Mouse (Mus musculus): ENCODE data around the gene Hist1h2ac. TPM values are rescaled to one million over a fixed set of nuclear protein-coding genes. Genes with fewer than 3 reads are reported as not detected.
"Not testable (repeated sequence)": the region's sequence is repeated elsewhere in the genome, so short reads cannot be mapped to it uniquely, and the experiment has no call there.

Gene Hist1h2ac
- polyA plus RNA-seq, 1 experiment from 2014 or later = 0.23 TPM

- no peak overlapping the region for H3K4me2 ChIP-seq (ENCODE audit: low read length)
- H3K9ac ChIP-seq (ENCODE audit: low read depth, low read length) = no peak overlapping the region
- no peak overlapping the region for H3K4me3 ChIP-seq (ENCODE audit: low read depth, low read length)
- no peak overlapping the region for H3K27ac ChIP-seq (ENCODE audit: low read length)
- no peaks in the 10 kb centered on the region for H3K9me3 ChIP-seq (replicated peaks; ENCODE audit: control insufficient read depth, low read length, poor library complexity, severe bottlenecking)
- WGBS = 97% methylated on average over 9 of the region's 9 CpGs
- peaks cover 11% of the 10 kb centered on the region for H3K4me1 ChIP-seq (ENCODE audit: control insufficient read depth, insufficient read depth, low read length)
- ATAC-seq = no peak
- H3K27me3 ChIP-seq (ENCODE audit: control insufficient read depth, insufficient read depth, low read depth, low read length) = no peaks in the 10 kb centered on the region
- H3K36me3 ChIP-seq (ENCODE audit: control insufficient read depth, insufficient read depth, low read length) = no peaks in the 10 kb centered on the region
Observed at GRCm38 (mm10) chr13:23694956-23695355, 11.2 kb upstream of the Hist1h2ac start.

DNA sequence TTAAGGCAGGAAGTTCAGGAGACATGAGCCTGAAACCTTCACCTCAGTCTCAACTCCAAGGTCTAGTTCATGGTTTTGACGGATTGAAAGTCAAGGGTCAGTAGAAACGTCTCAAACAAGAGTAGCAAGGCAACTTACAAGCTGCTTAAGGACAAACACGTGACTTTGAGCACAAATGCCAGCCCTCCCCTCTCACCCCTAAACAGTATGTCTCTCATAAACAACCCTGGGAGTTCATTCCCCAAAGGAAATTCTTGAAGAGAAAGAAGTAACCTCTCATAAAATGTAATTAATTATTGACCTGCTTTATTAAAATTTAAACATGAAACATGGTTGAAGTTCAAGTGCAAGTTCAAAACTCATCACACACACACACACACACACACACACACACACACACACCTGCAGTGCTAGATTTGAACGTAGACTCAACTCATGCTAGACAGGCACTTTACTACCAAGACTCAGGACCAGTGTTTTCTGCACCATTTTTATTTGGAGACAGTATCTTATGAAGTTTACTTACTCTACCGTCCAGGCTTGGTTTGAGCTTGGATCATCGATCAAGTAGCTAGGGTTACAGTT is 10.2 kb upstream of the Hist1h2ac start:
- no peak overlapping the region for H3K27ac ChIP-seq (ENCODE audit: low read length)
- no peaks in the 10 kb centered on the region for H3K27me3 ChIP-seq (ENCODE audit: control insufficient read depth, insufficient read depth, low read depth, low read length)
- peaks cover 10% of the 10 kb centered on the region for H3K4me1 ChIP-seq (ENCODE audit: control insufficient read depth, insufficient read depth, low read length)
- WGBS = 84% methylated on average over 6 of the region's 6 CpGs
- no peaks in the 10 kb centered on the region for H3K36me3 ChIP-seq (ENCODE audit: control insufficient read depth, insufficient read depth, low read length)
- H3K4me2 ChIP-seq (ENCODE audit: low read length) = no peak overlapping the region
- H3K9me3 ChIP-seq (replicated peaks; ENCODE audit: control insufficient read depth, low read length, poor library complexity, severe bottlenecking) = no peaks in the 10 kb centered on the region
- no peak for ATAC-seq
- no peak overlapping the region for H3K9ac ChIP-seq (ENCODE audit: low read depth, low read length)
- H3K4me3 ChIP-seq (ENCODE audit: low read depth, low read length) = no peak overlapping the region

DNA sequence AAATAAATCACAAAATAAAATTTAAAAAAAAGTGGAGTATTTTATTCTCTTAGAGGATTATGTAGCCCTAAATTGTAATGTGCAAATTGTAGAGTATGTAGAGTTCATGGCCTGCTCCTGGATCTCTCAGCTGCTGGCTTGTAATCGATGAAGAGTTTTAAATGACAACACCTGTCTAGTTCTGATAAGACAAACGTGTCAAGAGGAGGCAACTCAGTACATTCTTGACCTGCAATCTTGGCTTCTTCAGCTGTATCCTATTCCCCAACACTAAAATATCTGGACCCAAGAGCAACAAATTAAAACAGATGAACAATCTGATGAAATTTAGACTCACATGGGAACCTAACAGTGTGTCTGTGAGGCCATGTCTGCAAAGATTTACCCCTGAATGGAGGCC is 5.7 kb upstream of the Hist1h2ac start:
- H3K27ac ChIP-seq (ENCODE audit: low read length) = no peak overlapping the region

DNA sequence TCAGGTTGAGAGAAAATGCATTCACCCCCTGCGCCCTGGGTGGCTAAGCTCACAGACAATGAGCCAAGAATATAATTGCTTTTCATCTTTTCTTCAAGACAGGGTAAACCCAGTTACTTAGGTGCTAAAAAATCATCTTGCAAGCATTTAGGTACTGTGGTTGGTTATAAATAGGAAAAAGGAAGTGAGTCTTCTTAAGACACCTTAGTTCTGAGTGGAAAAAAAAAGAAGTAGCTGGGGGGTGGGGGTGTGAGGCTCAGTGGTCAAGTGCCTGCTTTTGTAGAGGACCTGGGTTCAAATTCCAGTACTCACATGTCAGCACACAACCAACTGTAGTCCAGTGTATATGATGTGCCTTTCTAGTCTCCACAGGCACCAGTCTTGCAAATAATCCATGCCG is 5.2 kb upstream of the Hist1h2ac start:
- H3K4me3 ChIP-seq (ENCODE audit: low read depth, low read length) = no peak overlapping the region
- ATAC-seq = no peak
- no peak overlapping the region for H3K4me2 ChIP-seq (ENCODE audit: low read length)

More for the DNA sequence above, 5.7 kb upstream of the Hist1h2ac start:
- H3K4me3 ChIP-seq (ENCODE audit: low read depth, low read length) = no peak overlapping the region
- H3K4me1 ChIP-seq (ENCODE audit: control insufficient read depth, insufficient read depth, low read length) = peaks cover 14% of the 10 kb centered on the region
- no peak overlapping the region for H3K4me2 ChIP-seq (ENCODE audit: low read length)
- no peak for ATAC-seq
- WGBS = 81% methylated on average over 2 of the region's 2 CpGs
- H3K9ac ChIP-seq (ENCODE audit: low read depth, low read length) = no peak overlapping the region
- no peaks in the 10 kb centered on the region for H3K36me3 ChIP-seq (ENCODE audit: control insufficient read depth, insufficient read depth, low read length)
- H3K27me3 ChIP-seq (ENCODE audit: control insufficient read depth, insufficient read depth, low read depth, low read length) = no peaks in the 10 kb centered on the region
- no peaks in the 10 kb centered on the region for H3K9me3 ChIP-seq (replicated peaks; ENCODE audit: control insufficient read depth, low read length, poor library complexity, severe bottlenecking)

DNA sequence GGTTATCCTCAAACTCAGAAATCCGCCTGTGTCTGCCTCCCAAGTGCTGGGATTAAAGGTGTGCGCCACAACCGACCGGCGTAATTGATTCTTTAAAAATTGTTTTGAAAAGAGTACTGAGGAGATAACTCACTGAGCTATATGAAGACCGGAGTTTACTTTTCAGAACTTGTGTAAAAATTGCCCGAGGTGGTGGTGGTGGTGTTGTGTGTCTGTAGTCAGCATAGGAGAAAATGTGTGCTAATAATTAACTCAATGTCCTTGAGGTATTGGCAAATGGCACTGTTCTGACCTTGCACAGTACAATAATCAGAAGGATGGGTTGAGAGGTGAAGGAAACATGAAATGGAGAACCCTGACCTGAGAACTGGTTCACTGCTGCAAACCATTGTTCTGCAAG is 4.2 kb upstream of the Hist1h2ac start:
- WGBS = 92% methylated on average over 7 of the region's 7 CpGs
- ATAC-seq = no peak

More for the DNA sequence above, 5.2 kb upstream of the Hist1h2ac start:
- Histone ChIP-seq H3K27ac (ENCODE audit: low read length) (no peak overlapping the region), H3K9me3 (replicated peaks; ENCODE audit: control insufficient read depth, low read length, poor library complexity, severe bottlenecking) (no peaks in the 10 kb centered on the region), H3K27me3 (ENCODE audit: control insufficient read depth, insufficient read depth, low read depth, low read length) (no peaks in the 10 kb centered on the region), H3K36me3 (ENCODE audit: control insufficient read depth, insufficient read depth, low read length) (no peaks in the 10 kb centered on the region), H3K4me1 (ENCODE audit: control insufficient read depth, insufficient read depth, low read length) (peaks cover 14% of the 10 kb centered on the region), H3K9ac (ENCODE audit: low read depth, low read length) (no peak overlapping the region)
- 96% methylated on average over 2 of the region's 2 CpGs for WGBS

GRCm38 (mm10) chr13:23687181-23687580 is 3.4 kb upstream of the Hist1h2ac start:
- no peak overlapping the region for H3K4me2 ChIP-seq (ENCODE audit: low read length)
- WGBS = 91% methylated on average over 4 of the region's 4 CpGs
- no peaks in the 10 kb centered on the region for H3K36me3 ChIP-seq (ENCODE audit: control insufficient read depth, insufficient read depth, low read length)
- no peak for ATAC-seq
- no peak overlapping the region for H3K27ac ChIP-seq (ENCODE audit: low read length)
- H3K4me3 ChIP-seq (ENCODE audit: low read depth, low read length) = no peak overlapping the region
- no peaks in the 10 kb centered on the region for H3K27me3 ChIP-seq (ENCODE audit: control insufficient read depth, insufficient read depth, low read depth, low read length)
- H3K9me3 ChIP-seq (replicated peaks; ENCODE audit: control insufficient read depth, low read length, poor library complexity, severe bottlenecking) = no peaks in the 10 kb centered on the region
- peaks cover 20% of the 10 kb centered on the region for H3K4me1 ChIP-seq (ENCODE audit: control insufficient read depth, insufficient read depth, low read length)
- no peak overlapping the region for H3K9ac ChIP-seq (ENCODE audit: low read depth, low read length)

More for the DNA sequence above, 4.2 kb upstream of the Hist1h2ac start:
- no peak overlapping the region for H3K4me2 ChIP-seq (ENCODE audit: low read length)
- peaks cover 15% of the 10 kb centered on the region for H3K4me1 ChIP-seq (ENCODE audit: control insufficient read depth, insufficient read depth, low read length)
- H3K27me3 ChIP-seq (ENCODE audit: control insufficient read depth, insufficient read depth, low read depth, low read length) = no peaks in the 10 kb centered on the region
- H3K9ac ChIP-seq (ENCODE audit: low read depth, low read length) = no peak overlapping the region
- H3K36me3 ChIP-seq (ENCODE audit: control insufficient read depth, insufficient read depth, low read length) = no peaks in the 10 kb centered on the region
- no peak overlapping the region for H3K27ac ChIP-seq (ENCODE audit: low read length)
- H3K4me3 ChIP-seq (ENCODE audit: low read depth, low read length) = no peak overlapping the region
- H3K9me3 ChIP-seq (replicated peaks; ENCODE audit: control insufficient read depth, low read length, poor library complexity, severe bottlenecking) = no peaks in the 10 kb centered on the region

GRCm38 (mm10) chr13:23685966-23686365 is 2.2 kb upstream of the Hist1h2ac start:
- Histone ChIP-seq H3K9ac (ENCODE audit: low read depth, low read length) (no peak overlapping the region), H3K9me3 (replicated peaks; ENCODE audit: control insufficient read depth, low read length, poor library complexity, severe bottlenecking) (no peaks in the 10 kb centered on the region), H3K4me2 (ENCODE audit: low read length) (peak overlapping the region; percentile 84), H3K4me1 (ENCODE audit: control insufficient read depth, insufficient read depth, low read length) (peaks cover 20% of the 10 kb centered on the region), H3K4me3 (ENCODE audit: low read depth, low read length) (peak overlapping the region; percentile 52; the same call in 1 of the 2 replicates), H3K27me3 (ENCODE audit: control insufficient read depth, insufficient read depth, low read depth, low read length) (no peaks in the 10 kb centered on the region), H3K27ac (ENCODE audit: low read length) (peak overlapping the region; percentile 92), H3K36me3 (ENCODE audit: control insufficient read depth, insufficient read depth, low read length) (no peaks in the 10 kb centered on the region)
- 43% methylated on average over 4 of the region's 4 CpGs for whole genome bisulfite sequencing
- ATAC-seq = no peak

GRCm38 (mm10) chr13:23685121-23685861 is 1.5 kb upstream of the Hist1h2ac start:
- H3K27me3 ChIP-seq (ENCODE audit: control insufficient read depth, insufficient read depth, low read depth, low read length) = no peaks in the 10 kb centered on the region
- H3K27ac ChIP-seq (ENCODE audit: low read length) = peak overlapping the region; percentile 92
- peak overlapping the region; percentile 70 for H3K9ac ChIP-seq (ENCODE audit: low read depth, low read length)
- peak overlapping the region; percentile 52 for H3K4me3 ChIP-seq (ENCODE audit: low read depth, low read length)
- H3K9me3 ChIP-seq (replicated peaks; ENCODE audit: control insufficient read depth, low read length, poor library complexity, severe bottlenecking) = no peaks in the 10 kb centered on the region
- ATAC-seq = no peak
- peaks cover 20% of the 10 kb centered on the region for H3K4me1 ChIP-seq (ENCODE audit: control insufficient read depth, insufficient read depth, low read length)
- peak overlapping the region; percentile 84 for H3K4me2 ChIP-seq (ENCODE audit: low read length)
- no peaks in the 10 kb centered on the region for H3K36me3 ChIP-seq (ENCODE audit: control insufficient read depth, insufficient read depth, low read length)
- 7% methylated on average over 15 of the region's 15 CpGs for WGBS

DNA sequence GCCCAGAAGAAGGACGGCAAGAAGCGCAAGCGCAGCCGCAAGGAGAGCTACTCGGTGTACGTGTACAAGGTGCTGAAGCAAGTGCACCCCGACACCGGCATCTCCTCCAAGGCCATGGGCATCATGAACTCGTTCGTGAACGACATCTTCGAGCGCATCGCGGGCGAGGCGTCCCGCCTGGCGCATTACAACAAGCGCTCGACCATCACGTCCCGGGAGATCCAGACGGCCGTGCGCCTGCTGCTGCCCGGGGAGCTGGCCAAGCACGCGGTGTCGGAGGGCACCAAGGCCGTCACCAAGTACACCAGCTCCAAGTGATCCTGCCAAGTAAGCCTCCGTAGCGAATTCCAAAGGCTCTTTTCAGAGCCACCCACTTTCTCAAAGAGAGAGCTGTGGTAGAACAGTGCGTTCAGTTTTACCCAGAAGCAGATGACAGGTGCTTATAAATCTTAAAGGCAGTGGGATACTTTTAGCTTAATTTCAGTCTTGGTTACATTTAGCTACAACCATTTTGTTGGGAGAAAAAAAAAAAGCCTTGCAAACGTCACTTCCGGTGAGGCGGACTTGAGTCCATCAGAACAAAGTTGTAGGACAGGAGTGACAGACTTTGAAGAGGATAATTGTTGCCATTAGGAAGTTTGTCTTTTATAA is 672 bp upstream of the Hist1h2ac start:
- WGBS = 0% methylated on average over 11 of the region's 37 CpGs

More for the DNA sequence above, 672 bp upstream of the Hist1h2ac start:
- H3K4me1 ChIP-seq (ENCODE audit: control insufficient read depth, insufficient read depth, low read length) = peaks cover 20% of the 10 kb centered on the region
- H3K4me3 ChIP-seq (ENCODE audit: low read depth, low read length) = peak overlapping the region; percentile 52
- H3K9me3 ChIP-seq (replicated peaks; ENCODE audit: control insufficient read depth, low read length, poor library complexity, severe bottlenecking); H3K27me3 ChIP-seq (ENCODE audit: control insufficient read depth, insufficient read depth, low read depth, low read length); H3K36me3 ChIP-seq (ENCODE audit: control insufficient read depth, insufficient read depth, low read length): not testable (repeated sequence)
- peak overlapping the region; percentile 84 for H3K4me2 ChIP-seq (ENCODE audit: low read length)
- ATAC-seq = peak; percentile 49
- peak overlapping the region; percentile 92 for H3K27ac ChIP-seq (ENCODE audit: low read length)
- peak overlapping the region; percentile 70 for H3K9ac ChIP-seq (ENCODE audit: low read depth, low read length)
